Mouse (Mus musculus): Measurements from ENCODE around the gene Coro6.

DNA sequence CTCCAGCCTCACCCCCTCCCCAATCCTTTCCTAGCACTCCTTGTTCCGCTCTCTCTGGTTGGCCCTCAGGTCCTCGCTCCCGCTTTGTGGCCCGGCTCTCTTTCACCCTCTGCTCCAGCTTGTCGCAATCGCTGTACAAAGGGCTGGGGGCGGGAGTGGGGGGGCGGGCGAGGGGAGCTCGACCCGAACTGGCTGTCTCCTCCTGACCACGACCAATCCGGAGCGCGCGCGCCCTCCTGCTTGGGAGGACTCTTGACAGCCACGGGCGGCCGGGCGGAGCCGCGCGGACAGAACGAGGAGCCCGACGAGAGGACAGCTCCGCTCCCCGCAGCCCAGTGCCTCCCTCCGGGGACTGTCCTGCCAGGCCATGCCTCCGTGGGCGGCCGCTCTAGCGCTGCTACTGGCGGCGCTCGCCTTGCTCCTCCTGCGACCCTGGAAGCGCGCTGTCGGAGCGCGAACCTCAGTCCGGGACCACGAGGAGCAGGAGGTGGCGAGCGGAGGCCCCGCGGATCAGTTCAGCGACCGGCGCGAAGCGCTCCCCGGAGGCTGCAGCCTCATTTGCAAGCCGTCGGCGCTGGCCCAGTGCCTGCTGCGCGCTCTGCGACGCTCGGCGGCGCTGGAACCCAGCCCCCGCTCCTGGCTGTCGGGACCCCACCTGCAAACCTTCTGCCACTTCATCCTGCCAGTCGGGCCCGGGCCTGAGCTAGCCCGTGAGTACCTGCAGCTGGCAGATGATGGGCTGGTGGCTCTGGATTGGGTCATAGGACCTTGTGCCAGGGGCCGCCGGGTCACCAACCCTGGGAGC is 52.8 kb downstream of the Coro6 start, which contains the start of gene Abhd15:
- TF ChIP-seq CTCF (IDR thresholded peaks at IDR 0.05; ENCODE audit: low read depth, low read length), result no peak
- TF ChIP-seq POLR2A (IDR thresholded peaks at IDR 0.05; ENCODE audit: borderline replicate concordance, low read depth, low read length), result peak; percentile 30; the same call in 1 of the 2 replicates
